Mouse (Mus musculus) embryo, embryonic 11 days (tissue): Measurements from ENCODE around the gene Klf16.

Experiments
- DNase-seq: peaks from one replicate; pipeline ENCODE4 v3.0.0-alpha.2; 2015

Gene Klf16

GRCm38 (mm10) chr10:80538180-80538579, 38.9 kb downstream of the Klf16 start:
- no peak for DNase-seq

- DNase-seq: peak; percentile 41
Observed at GRCm38 (mm10) chr10:80535711-80536110, 41.4 kb downstream of the Klf16 start.

GRCm38 (mm10) chr10:80535071-80535470, 42.0 kb downstream of the Klf16 start:
- DNase-seq: no peak

- peak; percentile 57 for DNase-seq
Observed at GRCm38 (mm10) chr10:80533704-80534103, 43.4 kb downstream of the Klf16 start.

GRCm38 (mm10) chr10:80532783-80533182, 44.3 kb downstream of the Klf16 start:
- DNase-seq: no peak

GRCm38 (mm10) chr10:80526172-80526571, 50.9 kb downstream of the Klf16 start:
- peak; percentile 69 for DNase-seq

GRCm38 (mm10) chr10:80523299-80523698, 53.8 kb downstream of the Klf16 start:
- no peak for DNase-seq

GRCm38 (mm10) chr10:80519287-80519686, 57.8 kb downstream of the Klf16 start:
- no peak for DNase-seq
